Mouse (Mus musculus) lung, adult 2 months (tissue): ENCODE measurements around the gene Chp1.

Experiments used
- CTCF ChIP-seq: fragments of 200-500 bp; IDR thresholded peaks from 2 replicates; pipeline ENCODE4 v1.5.1; 2011; ENCODE audit warnings: mild to moderate bottlenecking, low read length, control low read depth; ENCODE audit not compliant: insufficient read depth
- POLR2A ChIP-seq: fragments of 200-500 bp; IDR thresholded peaks from 2 replicates; pipeline ENCODE4 v1.6.1; 2011; ENCODE audit warnings: low read depth, mild to moderate bottlenecking, control low read depth, low read length, borderline replicate concordance; ENCODE audit errors: extremely low read depth

GRCm38 (mm10) chr2:119516811-119517210, 30.7 kb upstream of the Chp1 start:
- no peak for TF ChIP-seq POLR2A
- no peak for TF ChIP-seq CTCF
